Mouse (Mus musculus): ENCODE measurements at regions not wholly inside any gene's neighbourhood (a gene's known extent, or its start where the extent isn't known, plus 50 kb on each side); places are given as distances from the start of the nearest gene placed in this dataset.

GRCm38 (mm10) chr4:152725881-152726280 is 248.2 kb upstream of the Kcnab2 start:
- no peak for DNase-seq

DNA sequence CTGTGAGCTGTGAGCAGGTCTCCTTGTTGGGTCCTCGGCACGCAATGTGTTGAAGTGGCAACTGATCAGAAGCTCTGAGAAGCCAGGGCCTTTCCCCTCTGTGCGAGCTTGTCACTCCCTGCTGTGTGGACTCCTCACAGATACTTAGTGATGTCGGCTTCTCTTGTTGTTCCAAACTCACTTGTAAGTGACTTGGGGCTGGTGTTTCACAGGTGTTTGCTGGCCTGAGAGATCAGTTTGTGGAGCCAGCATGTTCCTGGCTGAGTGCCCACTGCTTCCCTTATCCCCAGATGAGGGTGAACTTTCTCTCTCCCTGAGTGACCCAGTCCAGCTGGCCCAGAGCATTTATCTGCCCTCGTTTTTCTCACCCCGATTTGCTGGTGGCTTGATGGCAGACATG is 247.8 kb upstream of the Kcnab2 start:
- DNase-seq, result no peak

DNA sequence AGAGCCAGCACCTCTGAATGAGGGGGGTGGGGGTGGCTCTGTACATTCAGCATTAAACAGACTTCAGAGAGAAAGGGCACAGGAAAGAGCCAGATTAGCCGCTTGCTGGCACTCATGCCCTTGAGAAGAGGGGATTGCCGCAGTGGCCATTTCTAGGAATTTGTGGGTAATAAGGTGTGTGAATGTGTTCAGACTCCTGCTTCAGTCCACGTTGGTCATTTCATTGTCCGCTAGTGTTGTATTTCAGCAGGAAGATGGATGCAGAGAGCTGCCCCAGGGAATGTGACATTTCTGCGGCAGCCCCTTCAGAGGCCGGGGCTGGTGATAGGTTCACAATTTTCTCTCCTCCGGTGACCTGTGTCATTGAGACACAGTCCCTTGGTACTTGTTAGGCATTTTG is 247.1 kb upstream of the Kcnab2 start:
- no peak for DNase-seq

DNA sequence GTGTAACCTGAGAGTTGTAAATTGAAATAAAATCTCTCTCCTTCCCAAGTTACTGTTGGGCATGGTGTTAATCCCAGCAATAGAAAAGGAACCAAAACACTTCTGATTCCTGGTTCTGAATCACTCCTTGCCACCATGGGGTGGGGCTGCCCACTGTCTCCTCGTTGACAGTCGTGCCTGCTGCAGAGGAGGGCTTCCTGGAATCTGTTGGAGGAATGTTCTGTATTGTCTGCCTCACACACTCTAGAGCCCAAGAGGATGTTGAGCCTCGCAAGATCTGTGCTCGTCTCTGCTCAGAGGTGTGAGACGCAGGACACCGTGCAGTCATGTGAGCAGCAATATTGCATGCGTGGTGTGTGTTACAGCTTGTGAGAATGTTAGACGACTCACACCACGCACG is 246.4 kb upstream of the Kcnab2 start:
- no peak for DNase-seq

GRCm38 (mm10) chr4:152720528-152720927 is 242.9 kb upstream of the Kcnab2 start:
- DNase-seq, result no peak

DNA sequence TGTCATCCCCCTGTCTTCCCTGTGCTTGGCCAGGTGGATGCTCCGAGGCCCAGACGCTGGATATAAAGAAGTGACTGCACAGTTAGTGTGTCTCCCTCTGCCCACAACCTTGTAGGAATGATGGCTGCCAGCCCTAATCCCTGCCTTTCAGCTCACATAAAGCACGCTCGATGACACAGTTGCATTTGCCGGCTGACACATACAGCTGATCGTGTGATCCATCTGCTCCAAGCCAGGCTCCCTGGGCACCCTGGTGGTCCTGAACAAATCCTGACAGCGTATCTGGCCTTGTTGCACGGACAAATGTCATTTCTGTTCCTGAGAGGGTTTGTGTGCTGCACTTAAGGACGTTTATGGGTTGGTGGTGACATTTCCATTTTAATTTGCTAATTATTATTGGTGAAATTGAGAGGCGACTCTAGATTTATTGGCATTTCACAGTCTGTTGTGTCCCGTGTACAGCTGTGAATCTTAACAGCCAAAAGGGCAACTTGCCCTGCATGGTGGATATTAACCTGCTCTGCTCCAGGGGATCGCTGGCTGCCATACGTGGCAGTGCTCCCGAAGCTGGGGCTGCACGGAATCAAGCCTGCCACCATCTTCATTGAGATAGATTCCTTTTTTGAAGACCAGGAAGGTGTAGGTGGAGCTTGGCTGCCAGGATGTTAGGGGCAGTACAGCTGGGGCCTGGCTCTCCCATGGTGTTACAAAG is 241.9 kb upstream of the Kcnab2 start:
- DNase-seq, result no peak

DNA sequence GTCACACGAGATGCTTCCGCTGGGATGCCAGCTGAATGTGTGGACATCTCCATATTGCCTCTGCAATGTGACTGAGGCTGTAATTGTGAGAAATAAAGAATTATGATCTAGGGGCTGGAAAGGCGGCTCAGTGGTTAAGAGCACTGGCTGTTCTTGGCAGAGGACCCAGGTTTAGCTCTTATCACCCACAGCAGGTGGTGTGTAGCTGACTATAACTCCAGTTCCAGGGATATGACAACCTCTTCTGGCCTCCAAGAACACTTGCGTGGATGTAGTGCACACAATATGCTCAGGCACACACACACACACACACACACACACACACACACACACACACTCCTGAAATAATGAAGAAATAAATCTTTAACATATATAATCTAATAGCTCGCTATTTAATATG is 232.7 kb upstream of the Kcnab2 start:
- no peak for DNase-seq

DNA sequence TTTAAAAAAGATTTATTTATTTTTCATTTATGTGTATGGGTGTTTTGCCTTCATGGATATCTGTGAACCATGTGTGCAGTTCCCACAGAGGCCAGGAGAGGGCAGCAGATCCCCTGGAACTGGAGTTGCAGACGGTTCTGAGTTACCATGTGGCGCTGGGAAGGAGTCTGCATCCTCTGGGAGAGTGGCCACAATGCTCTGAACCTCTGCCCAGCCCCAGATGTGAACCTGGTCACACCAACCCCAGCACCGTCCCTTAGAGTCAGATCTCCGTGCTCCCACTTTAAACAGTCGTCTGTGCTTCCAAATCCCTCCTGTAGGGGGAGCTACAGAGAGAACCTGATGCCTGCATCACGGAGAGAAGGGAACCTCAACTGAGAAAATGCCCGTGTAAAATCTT is 222.5 kb upstream of the Kcnab2 start:
- DNase-seq, result peak; percentile 20

DNA sequence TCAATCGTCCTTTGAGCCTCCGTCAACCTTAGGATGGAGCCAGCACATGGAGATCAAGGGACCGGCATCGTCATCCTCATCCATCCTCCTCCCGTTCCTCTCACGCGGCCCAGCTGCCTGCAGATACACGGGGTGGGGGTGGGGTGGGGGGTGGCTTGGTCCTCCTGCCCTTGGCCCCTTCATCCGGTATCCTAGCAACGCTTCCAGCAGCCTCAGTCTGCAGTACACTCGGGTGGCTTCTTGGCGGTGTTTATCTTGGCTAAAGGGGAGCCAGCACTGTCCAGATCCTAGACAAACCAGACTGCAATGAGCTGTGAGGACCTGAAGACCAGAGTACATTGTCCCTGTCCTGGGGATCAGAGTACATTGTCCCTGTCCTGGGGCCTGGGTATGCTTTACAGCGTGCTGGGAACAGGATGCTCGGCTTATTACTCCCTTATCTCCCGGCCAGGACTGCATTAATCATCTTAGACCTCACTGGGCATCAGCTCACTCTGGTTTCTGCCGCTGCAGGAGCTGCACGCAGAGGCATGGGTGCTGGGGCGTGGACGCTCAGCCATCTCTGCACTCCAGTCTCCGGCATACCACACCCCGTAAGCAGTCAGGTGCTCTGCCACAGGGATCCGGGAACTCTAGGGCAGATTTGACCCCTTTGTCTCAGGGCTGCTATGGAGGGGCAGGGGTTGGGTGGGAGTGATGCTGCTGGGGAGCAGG is 219.7 kb upstream of the Kcnab2 start:
- DNase-seq, result no peak

- no peak for DNase-seq
These were observed 214.1 kb upstream of the Kcnab2 start for GRCm38 (mm10) chr4:152691735-152692134.

DNA sequence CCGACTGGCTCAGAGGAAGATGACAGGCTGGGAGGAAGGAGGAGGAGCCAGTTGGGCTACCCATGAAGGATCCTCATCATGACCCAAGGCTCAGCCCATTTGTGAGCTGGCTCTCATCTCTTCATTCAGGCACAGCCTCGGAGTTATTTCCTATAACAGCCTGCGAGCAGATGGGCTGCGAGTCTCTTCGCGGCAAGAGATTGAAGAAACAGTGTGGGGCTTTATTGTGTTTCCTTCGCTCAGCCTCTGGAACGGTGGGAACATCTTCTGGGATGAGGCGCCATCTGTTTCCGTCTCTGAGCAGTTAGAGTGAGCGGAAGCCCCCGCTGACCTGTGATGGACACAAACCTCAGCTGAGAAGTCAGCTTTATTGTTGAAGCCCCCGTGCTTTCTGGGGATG is 213.6 kb upstream of the Kcnab2 start:
- no peak for DNase-seq

GRCm38 (mm10) chr4:152690766-152691165 is 213.1 kb upstream of the Kcnab2 start:
- DNase-seq, result no peak

DNA sequence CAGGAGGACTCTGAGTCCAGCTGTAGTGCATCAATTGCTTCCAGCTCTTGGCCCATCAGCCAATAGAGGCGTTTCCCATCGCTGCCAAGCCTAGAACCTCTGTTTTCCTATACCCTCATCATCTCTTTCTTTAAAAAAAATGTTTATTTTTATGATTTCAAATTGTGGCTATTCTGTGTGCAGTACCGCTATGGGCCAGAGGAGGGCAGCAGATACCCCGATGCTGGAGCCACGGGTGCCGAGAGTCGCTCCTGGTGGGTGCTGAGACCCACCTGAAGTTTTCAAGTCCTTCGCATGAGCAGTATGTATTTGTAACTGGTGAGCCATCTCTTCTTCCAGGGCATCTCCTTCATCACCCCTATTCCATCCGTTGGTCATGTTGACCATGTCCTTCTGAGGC is 212.2 kb upstream of the Kcnab2 start:
- DNase-seq, result no peak

- no peak for DNase-seq
These were observed 208.9 kb upstream of the Kcnab2 start for GRCm38 (mm10) chr4:152686509-152687081.

- no peak for DNase-seq
These were observed 196.5 kb upstream of the Kcnab2 start for GRCm38 (mm10) chr4:152674140-152674539.

DNA sequence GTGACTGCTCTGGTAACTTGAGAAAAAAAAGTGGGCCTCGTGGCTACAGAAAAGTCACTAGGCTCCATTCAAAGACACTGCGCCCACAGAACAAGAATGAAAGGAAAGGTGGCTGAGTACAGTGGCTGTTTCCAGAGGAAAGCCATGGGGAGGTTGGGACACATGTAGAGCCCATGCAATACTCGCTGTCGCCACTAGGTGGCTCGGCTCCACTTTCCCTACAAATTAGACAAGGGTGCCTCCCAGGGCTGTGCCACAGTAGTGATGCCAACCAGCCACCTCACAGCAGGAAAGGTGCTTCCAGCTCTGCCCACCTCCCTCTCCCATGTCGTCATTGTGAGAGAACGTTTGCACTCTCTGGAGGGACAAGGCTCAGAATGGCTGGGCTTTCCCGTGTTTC is 185.8 kb upstream of the Kcnab2 start:
- no peak for DNase-seq

DNA sequence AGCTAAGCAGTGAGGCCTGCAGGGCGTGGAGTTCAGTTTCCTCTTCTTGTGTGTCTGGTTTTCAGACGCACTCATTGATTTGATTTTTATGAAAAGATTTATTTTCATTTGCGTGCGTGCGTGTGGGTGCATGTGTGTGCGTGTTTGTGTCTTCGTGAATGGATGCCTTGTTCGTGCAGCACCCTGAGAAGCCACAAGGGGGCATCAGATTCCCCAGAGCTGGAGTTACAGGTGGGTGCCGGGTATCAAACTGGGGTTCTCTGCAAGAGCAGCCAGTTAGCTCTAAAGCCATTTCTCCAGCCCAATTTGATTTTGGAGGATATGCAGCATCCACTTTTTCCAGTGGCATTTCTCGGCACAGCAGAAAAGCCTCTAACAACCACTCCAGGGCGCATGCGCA is 185.4 kb upstream of the Kcnab2 start:
- DNase-seq, result no peak

DNA sequence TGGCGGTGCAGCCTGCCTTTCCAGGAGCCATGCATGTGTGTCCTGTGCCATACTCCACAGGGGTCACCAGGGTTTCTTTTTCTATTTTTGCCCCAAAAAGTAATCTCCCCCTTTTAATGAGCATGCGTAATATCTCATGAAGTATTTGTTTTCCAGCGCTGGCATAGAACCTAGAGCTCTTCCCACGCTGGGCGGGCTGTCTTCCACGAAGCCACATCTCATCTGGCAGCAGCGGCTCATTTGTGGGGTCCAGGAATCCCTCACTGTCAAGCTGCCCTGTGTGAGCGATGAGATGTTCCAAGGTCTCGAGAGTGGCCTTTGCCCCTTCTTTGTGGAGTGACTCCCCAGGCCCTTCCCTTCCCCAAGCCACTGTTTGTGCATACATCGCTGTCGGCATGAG is 184.8 kb upstream of the Kcnab2 start:
- no peak for DNase-seq

GRCm38 (mm10) chr4:152650198-152650597 is 172.5 kb upstream of the Kcnab2 start:
- DNase-seq, result no peak

GRCm38 (mm10) chr4:152647620-152648019 is 169.9 kb upstream of the Kcnab2 start:
- peak; percentile 29 for DNase-seq

- no peak for DNase-seq
These were observed 169.4 kb upstream of the Kcnab2 start for GRCm38 (mm10) chr4:152647084-152647483.

DNA sequence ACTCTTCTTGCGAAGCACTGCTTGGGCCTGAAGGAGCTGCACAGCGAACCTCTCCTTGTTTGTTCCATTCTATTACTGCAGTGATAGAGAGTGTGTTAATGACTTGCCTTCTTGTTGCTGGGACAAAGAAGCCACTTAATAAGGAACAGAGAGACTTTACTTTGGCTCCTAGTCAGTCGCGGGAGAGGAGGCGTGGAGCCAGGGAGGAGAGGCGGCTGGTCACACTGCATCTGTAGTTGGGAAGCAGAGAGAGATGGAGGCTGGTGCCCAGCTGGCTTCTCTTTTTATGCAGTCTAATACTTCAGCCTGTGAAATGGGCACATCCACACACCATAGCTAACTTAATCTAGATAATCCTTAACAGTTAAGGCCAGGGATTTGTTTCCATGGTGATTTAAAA is 159.4 kb upstream of the Kcnab2 start:
- DNase-seq, result peak; percentile 20

DNA sequence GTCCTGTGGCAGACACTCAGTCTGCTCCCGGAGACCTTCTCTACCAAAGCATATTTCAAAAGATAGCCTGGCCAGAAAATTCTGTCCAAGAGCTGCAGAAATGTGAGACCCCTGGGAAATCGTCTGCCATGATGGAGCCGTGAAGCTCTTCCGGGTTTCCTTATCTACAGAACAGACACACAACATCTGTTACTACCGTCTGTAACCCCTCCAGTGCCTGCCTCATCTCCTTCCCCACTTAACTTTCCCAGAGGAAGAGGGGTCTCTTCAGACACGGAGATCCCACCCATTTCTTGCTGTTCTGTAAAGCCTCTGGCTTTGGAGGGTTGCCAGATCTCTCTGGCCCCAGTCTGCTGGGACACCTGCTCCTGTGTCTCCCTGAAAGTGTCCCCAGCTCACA is 156.2 kb upstream of the Kcnab2 start:
- no peak for DNase-seq

GRCm38 (mm10) chr4:152628111-152628510 is 150.4 kb upstream of the Kcnab2 start:
- no peak for DNase-seq
